Mouse (Mus musculus) right cerebral cortex, postnatal 25 days (tissue): ENCODE data around the gene Ttc22.
A peak's percentile ranks its signal among the peaks of the same experiment; 100 is the strongest.

Source experiments
- DNase-seq: peaks from one replicate; pipeline ENCODE4 v3.0.0; 2022

Ttc22 gene

DNA sequence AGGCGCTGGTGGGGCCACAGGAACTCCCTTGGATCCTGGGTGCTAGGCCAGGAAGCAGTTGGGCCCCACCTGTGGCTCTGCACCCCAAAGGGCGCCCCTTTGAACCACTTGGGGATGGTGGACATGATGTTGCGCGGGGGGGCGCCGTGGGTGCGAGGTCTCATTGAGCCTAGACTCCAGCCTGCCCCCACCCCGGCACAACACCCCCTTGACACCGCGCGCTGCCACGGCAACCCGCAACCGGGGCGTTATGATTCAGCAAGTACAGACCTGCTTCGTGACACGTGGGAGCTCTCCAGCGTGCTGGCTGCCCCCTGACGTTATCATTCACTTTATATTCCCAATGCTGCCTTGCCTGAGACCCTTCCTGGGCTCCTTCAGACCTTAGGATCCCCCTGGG, 5.2 kb upstream of the Ttc22 start, which contains the start of gene Lexm:
Gene Lexm (minus strand): TSS at position 186 of the 400 bp plus-strand sequence.
- no peak for DNase-seq

- no peak for DNase-seq
Observed at GRCm38 (mm10) chr4:106618898-106619297, 3.3 kb upstream of the Ttc22 start.

- no peak for DNase-seq
Observed at GRCm38 (mm10) chr4:106621428-106621827, 804 bp upstream of the Ttc22 start.

DNA sequence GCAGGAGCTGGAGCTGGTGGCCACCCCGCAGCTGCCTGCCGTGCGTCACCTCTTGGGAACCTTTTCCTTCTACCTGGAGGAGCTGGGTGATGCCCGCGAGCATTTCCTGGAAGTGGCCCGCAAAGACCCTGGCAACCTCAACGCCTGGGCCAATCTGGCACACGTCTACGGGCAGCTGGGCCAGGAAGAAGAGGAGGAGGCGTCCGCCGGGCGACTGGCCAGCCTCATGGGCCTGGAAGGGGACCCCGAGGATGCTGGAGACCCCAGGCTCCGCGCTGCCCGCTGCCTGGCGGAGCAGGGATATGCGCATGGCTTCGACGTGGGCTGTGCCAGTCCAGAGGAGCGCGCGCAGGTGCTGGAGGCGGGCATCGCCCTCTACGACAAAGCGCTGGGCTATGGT, 480 bp downstream of the Ttc22 start:
- no peak for DNase-seq

DNA sequence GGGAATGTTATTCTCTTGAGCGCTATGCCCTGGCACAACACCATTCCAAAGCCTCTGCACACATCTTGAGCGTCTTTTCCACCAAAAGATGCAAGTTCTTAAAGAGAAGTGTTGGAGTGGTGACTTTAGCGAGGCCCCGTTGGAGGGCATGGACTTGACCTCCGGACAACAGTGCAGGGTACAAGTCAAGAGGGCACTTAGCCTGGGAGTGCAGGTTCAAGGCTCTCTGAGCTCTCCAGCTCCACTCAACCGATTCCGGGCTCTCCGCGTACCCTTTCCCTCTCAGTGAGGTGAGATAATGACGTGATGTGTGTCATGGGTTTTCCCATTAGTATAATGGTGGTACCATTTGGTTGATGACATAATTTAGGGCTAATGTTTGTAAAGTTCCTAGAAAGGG, 2.0 kb downstream of the Ttc22 start:
- no peak for DNase-seq

DNA sequence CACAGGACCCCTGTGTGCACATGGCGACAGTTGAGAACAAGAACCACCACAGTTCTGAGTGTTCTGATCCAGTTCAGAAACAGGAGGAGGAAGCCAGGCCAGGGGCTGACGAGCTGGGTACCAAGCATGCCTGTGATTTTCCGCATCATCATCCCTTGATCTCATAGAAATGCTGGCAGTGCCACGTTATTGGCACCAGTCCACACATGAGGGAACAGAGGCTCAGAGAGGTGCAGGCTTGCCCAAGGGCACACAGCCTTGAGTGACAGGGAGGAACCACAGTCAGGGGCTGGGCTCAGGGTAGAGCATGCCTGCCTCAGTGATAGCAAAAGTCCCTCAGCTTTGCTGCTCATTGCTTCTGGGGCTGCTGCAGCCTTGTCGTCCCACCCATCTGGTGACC, 5.6 kb downstream of the Ttc22 start:
- no peak for DNase-seq

DNA sequence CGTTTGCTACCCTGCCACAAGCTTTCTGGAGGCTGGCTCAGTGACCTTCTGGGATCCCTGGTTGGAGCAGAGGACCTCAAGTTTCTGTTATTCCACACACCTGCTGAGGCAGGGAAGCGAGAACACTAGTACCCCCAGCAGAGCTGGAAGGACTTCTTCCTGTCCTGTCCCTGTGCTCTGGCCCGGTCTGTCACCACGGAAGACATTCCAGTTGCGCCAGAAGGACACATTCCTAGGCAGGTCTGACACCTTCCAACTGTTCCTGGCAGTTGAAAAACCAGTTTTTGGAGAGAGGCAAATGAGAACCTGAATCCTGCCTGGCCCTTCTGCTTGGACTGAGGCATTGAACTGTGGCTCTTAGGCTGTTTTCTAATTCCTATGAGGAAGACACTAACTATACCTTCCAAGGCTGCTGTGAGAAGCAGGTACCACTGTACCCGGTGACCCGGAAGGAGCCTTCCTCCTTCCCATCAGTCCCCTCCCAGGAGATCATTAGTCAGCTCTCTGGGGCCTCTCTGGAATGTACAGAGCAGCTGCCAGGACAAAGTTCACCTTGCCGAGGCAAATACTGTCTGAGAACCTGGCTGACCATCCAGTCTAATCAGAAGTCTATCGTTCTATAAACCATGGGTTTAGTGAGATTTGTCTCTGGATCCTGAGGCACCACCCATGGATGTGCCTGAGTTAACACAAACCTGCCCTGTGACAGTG, 6.6 kb downstream of the Ttc22 start:
- DNase-seq, result no peak

DNA sequence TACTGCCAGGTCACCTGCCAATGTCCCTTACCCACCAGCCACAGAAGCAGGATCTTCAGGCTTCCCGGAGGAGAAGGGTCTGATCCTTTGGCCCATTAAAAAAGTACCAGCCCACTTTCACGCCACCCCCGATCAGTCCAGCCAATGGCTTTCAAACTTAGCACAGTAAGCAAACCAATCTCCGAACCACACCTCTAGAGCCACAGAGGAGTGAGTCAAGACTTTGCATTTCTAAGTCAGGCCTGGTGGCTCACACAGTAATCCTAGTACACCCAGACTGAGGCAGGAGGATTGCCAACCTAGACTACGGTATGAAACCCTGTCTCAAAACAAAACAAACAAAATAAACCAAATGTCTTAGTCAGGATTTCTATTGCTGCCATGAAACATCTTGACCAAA, 7.1 kb downstream of the Ttc22 start:
- DNase-seq, result no peak

- peak; percentile 85 for DNase-seq
Observed at GRCm38 (mm10) chr4:106630333-106631220, 8.3 kb downstream of the Ttc22 start.

- DNase-seq, result no peak
Observed at GRCm38 (mm10) chr4:106632313-106632712, 10.1 kb downstream of the Ttc22 start.

DNA sequence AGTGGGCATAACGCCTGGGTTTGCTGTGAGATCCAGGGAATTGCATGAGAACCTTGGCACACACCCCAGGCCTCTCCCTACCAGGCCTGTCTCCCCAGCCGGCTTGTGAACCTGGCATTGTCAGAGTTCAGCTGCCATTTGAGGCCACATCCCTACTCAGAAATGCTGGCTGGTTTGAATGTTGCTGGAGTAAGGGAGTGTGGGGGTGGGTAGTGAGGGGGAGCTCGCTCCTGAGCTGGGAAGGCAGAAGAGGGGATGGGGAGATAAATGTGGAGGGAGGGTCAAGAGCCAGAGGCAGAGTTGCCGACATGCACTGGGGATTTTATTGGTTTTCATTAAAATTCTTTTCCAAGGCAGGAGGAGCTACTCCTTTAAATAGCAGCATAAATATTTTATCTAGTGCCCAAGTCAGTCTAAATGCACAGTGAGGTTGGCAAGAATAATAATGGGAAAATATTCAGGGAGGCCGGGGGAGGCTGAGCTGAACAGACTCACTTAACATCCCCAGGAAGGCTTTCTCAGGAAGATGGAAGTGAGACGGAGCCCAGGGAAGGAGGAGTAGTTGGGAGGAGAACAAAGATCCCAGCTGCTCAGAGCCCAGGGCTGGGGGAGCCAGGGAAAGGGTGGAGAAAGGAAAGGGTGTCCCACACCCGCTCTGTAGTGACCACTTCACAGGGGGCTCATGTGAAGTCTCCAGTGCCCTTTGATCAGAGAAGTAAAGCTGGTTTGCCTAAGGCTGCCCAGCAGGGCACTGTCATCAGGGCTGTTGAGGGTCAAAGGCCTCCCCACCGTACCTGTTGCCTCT, 11.3 kb downstream of the Ttc22 start:
- DNase-seq, result no peak

- no peak for DNase-seq
Observed at GRCm38 (mm10) chr4:106634086-106634479, 11.9 kb downstream of the Ttc22 start.

DNA sequence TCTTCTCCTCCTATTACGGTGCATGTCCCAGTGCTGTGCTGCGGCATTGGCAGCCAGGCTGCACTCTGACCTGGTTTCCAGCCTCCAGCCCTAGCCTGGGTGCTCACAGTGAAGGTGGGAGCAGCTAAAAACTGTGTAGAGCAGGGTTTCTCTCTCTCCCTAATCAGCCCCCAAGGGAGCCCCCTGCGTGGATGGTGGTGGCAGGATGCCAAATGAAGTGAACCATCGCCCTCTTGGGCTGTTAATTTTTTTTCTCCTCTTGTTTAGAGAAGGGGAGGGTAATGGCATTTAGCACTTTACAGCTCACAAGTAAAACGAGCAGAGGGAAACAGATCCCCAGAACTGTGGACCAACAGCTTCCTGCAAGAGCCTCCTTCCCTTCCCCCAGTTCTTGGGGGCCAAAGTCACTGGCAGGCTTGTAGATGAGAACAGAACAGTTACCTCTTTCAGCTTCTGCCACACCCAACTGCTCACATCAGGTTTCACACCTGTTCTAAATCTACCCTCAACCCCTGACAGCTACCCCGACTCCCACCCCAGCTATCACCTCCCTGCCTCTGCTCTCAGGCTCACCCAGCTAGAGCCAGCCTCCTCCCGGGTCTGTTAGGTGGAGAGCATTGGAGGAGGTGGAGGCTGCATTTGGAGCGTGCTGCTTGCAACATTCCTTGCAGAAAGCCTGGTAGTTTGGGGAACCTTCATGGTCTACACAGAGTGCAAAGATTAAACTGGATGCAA, 21.4 kb downstream of the Ttc22 start:
- DNase-seq, result no peak

DNA sequence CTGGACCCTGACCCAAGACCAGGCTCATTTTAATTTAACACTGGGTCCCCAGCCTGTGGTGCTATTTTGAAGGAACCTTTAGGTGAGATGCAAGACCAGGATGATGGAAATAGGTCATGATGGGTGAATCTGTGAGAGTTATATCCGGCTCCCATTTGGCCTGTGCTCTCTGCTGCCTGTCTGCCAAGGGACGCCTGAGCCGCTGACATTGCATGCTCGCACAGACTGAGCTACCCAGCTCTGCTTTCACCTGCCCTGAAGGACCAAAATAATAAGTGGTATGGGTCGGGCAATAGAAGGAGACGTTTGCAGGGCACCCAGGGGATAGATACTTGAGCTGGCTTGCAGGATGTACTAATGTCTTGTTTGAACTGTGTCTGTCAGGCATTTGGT, 22.0 kb downstream of the Ttc22 start:
- DNase-seq, result no peak

DNA sequence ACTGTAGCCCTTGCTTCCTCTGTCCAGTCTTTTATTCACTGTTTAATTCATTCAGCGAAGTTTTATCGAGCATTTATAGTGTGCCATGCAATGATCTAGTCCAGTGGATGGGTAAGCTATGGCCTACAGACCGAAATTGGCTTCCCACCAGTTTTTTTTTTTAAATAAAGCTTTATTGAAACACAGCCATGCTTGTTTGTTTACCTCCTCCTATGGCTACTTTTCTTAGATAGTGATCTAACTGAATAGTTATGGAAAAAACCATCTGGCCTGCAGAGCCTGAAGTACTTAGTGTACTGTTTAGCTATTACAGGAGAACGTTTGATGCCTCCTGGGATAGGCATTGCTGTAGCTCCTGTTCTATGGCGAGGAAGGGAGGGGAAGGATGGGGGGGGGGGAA, 23.6 kb downstream of the Ttc22 start:
- DNase-seq, result no peak

- no peak for DNase-seq
Observed at GRCm38 (mm10) chr4:106647137-106647536, 24.9 kb downstream of the Ttc22 start.

- peak; percentile 98 for DNase-seq
Observed at GRCm38 (mm10) chr4:106650833-106651527, 28.7 kb downstream of the Ttc22 start, which contains the start of gene Pars2. Gene Pars2, plus strand, starts transcription at chr4:106651069.

DNA sequence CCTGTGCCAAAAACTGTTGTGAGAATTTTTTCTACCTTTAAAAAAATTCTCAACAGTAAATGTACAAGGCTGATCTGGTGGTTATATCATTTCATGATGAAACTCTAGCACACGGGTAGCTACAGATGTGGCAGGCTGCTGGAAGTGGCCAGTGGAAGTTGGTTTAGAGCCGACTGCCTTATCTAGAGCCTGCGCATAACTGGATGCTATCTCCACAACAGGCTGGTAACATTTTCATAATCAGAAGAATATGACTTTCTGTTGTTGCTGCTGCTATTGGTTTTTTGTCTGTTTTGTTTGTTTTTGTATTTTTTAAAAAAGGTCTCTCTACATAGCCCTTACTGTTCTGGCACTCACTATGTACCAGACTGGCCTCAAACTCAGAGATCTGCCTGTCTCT, 30.3 kb downstream of the Ttc22 start:
- DNase-seq, result no peak

- no peak for DNase-seq
Observed at GRCm38 (mm10) chr4:106653051-106653450, 30.8 kb downstream of the Ttc22 start.

DNA sequence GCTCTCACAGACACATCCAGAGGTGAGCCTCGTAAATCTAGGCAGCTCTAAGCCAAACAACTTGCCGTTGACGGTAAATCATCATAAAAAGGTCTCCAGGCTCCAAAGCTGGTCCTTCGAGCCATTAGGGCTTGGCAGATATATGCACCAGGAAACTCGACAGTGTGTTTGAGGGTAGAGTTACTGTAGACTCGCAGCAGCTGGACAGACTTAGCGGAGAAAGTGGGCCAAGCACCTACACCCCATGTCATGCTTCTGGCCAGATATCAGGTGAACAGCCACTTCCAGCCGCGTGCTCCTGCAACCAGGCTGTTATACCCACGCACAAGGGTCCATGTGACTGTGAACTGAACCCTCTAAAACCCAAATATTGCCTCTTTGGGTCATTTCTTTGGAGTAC, 33.4 kb downstream of the Ttc22 start:
- DNase-seq, result no peak

GRCm38 (mm10) chr4:106663956-106664470, 41.8 kb downstream of the Ttc22 start:
- DNase-seq, result no peak

- DNase-seq, result no peak
Observed at GRCm38 (mm10) chr4:106664697-106665096, 42.5 kb downstream of the Ttc22 start.
